Mouse (Mus musculus) lung, postnatal 0 days (tissue): ENCODE measurements at regions not wholly inside any gene's neighbourhood (a gene's known extent, or its start where the extent isn't known, plus 50 kb on each side); places are given as distances from the start of the nearest gene placed in this dataset.

Source experiments
- ATAC-seq: fragments of 200-750 bp; cut with Nextera tagmentation; 2 replicates; pipeline ENCODE4 v1.8.0; 2017; ENCODE audit warnings: moderate library complexity
- DNase-seq: peaks from one replicate; pipeline ENCODE4 v3.0.0-alpha.2; 2016; ENCODE audit warnings: low spot score
- H3K27ac ChIP-seq: fragments of 300-500 bp; sonication (generic); 2 replicates; pipeline ENCODE4 v1.5.1; 2014; ENCODE audit warnings: antibody characterized with exemption, mild to moderate bottlenecking, low read length, mixed read lengths
- H3K27me3 ChIP-seq: fragments of 300-500 bp; sonication (generic); replicated peaks from 2 replicates; pipeline ENCODE4 v1.6.1; 2014; ENCODE audit warnings: low read length, mixed read lengths; ENCODE audit not compliant: insufficient read depth
- H3K36me3 ChIP-seq: fragments of 300-500 bp; sonication (generic); 2 replicates; pipeline ENCODE4 v1.6.1; 2014; ENCODE audit warnings: low read length, mixed read lengths; ENCODE audit not compliant: insufficient read depth
- H3K4me1 ChIP-seq: fragments of 300-500 bp; sonication (generic); 2 replicates; pipeline ENCODE4 v1.6.1; 2014; ENCODE audit warnings: antibody characterized with exemption, low read depth, low read length, mixed read lengths; ENCODE audit not compliant: insufficient read depth
- H3K4me2 ChIP-seq: fragments of 300-500 bp; sonication (generic); replicated peaks from 2 replicates; pipeline ENCODE4 v1.6.1; 2014; ENCODE audit warnings: low read depth, mild to moderate bottlenecking, low read length, moderate library complexity, mixed read lengths
- H3K4me3 ChIP-seq: fragments of 300-500 bp; sonication (generic); 2 replicates; pipeline ENCODE4 v1.5.1; 2014; ENCODE audit warnings: low read depth, low read length
- H3K9ac ChIP-seq: fragments of 300-500 bp; sonication (generic); replicated peaks from 2 replicates; pipeline ENCODE4 v1.6.1; 2014; ENCODE audit warnings: low read depth, mild to moderate bottlenecking
- H3K9me3 ChIP-seq: fragments of 300-500 bp; sonication (generic); 2 replicates; pipeline ENCODE4 v1.6.1; 2016; ENCODE audit warnings: low read length, mixed read lengths
- CTCF ChIP-seq: IDR thresholded peaks from 2 replicates; pipeline ENCODE4 v1.5.1; 2016; ENCODE audit warnings: antibody characterized with exemption, mild to moderate bottlenecking
- EP300 ChIP-seq: IDR thresholded peaks from 2 replicates; pipeline ENCODE4 v1.6.1; 2016; ENCODE audit warnings: antibody characterized with exemption, mild to moderate bottlenecking, control low read depth
- WGBS: fragments of 180-500 bp; shearing (Covaris S2); extraction: QIAGEN DNeasy Blood & Tissue Kit; methylation state at CpG from one replicate; pipeline ENCODE4 v1.1.7; 2014; 5-methylcytosine and 5-hydroxymethylcytosine counted together

GRCm38 (mm10) chr14:81456396-81456795 is 1472.5 kb downstream of the Olfm4 start:
- peak; percentile 67 for DNase-seq
- WGBS, result 39% methylated on average over 1 of the region's 1 CpGs

GRCm38 (mm10) chr14:81479261-81479660 is 1495.4 kb downstream of the Olfm4 start:
- 53% methylated on average over 1 of the region's 1 CpGs for WGBS
- no peaks in the 10 kb centered on the region for H3K4me1 ChIP-seq
- H3K36me3 ChIP-seq, result no peaks in the 10 kb centered on the region
- H3K4me3 ChIP-seq, result no peak overlapping the region
- H3K4me2 ChIP-seq, result no peak overlapping the region
- H3K27ac ChIP-seq, result no peak overlapping the region
- no peaks in the 10 kb centered on the region for H3K9me3 ChIP-seq
- no peak for TF ChIP-seq EP300
- TF ChIP-seq CTCF, result no peak
- no peak overlapping the region for H3K9ac ChIP-seq
- DNase-seq (no peak), ATAC-seq (no peak)
- no peaks in the 10 kb centered on the region for H3K27me3 ChIP-seq

More at GRCm38 (mm10) chr14:81456396-81456795, 1472.5 kb downstream of the Olfm4 start:
- H3K9me3 ChIP-seq, result no peaks in the 10 kb centered on the region
- TF ChIP-seq EP300 (no peak), CTCF (no peak)
- H3K36me3 ChIP-seq, result no peaks in the 10 kb centered on the region
- no peak overlapping the region for H3K4me2 ChIP-seq
- H3K4me3 ChIP-seq, result no peak overlapping the region
- no peak overlapping the region for H3K9ac ChIP-seq
- no peaks in the 10 kb centered on the region for H3K27me3 ChIP-seq
- H3K27ac ChIP-seq, result no peak overlapping the region
- no peaks in the 10 kb centered on the region for H3K4me1 ChIP-seq
- ATAC-seq, result peak; percentile 48; the same call in 1 of the 2 replicates

GRCm38 (mm10) chr14:81483594-81483993 is 1499.7 kb downstream of the Olfm4 start:
- Histone ChIP-seq H3K27ac (no peak overlapping the region), H3K9me3 (no peaks in the 10 kb centered on the region), H3K4me2 (no peak overlapping the region), H3K9ac (no peak overlapping the region), H3K36me3 (no peaks in the 10 kb centered on the region), H3K4me3 (no peak overlapping the region), H3K27me3 (no peaks in the 10 kb centered on the region), H3K4me1 (no peaks in the 10 kb centered on the region)
- 58% methylated on average over 1 of the region's 1 CpGs for WGBS
- no peak for TF ChIP-seq CTCF
- TF ChIP-seq EP300, result no peak
- ATAC-seq (no peak), DNase-seq (no peak)

- H3K27ac ChIP-seq, result no peak overlapping the region
- DNase-seq (no peak), ATAC-seq (no peak)
- H3K4me1 ChIP-seq, result no peaks in the 10 kb centered on the region
- H3K4me3 ChIP-seq, result no peak overlapping the region
- no peaks in the 10 kb centered on the region for H3K9me3 ChIP-seq
- 76% methylated on average over 1 of the region's 1 CpGs for WGBS
- H3K36me3 ChIP-seq, result no peaks in the 10 kb centered on the region
- H3K4me2 ChIP-seq, result no peak overlapping the region
- no peaks in the 10 kb centered on the region for H3K27me3 ChIP-seq
- TF ChIP-seq CTCF (no peak), EP300 (no peak)
- no peak overlapping the region for H3K9ac ChIP-seq
Observed at GRCm38 (mm10) chr14:81508934-81509333, 1525.1 kb downstream of the Olfm4 start.
